Mouse (Mus musculus) frontal cortex, adult 2 months (tissue): ENCODE measurements around the gene Dnajc5. TPM values are rescaled to one million over a fixed set of nuclear protein-coding genes. Genes with fewer than 3 reads are reported as not detected.

Experiments used
- DNase-seq, 2 experiments: peaks; one replicate each; pipeline ENCODE4 v3.0.0; 2022; ENCODE audit warnings: low spot score in 1 of 2; ENCODE audit errors: extremely low spot score in 1 of 2
- polyA plus RNA-seq: library from polyadenylated mRNA; depleted of rRNA; stranded (reverse); fragments of >200 nt; gene quantifications from 2 replicates; pipeline ENCODE4 v1.2.3, GENCODE M21; 2012; rRNA removed

Gene Dnajc5
- polyA plus RNA-seq, 1 experiment: 171 TPM

- DNase-seq: no peak
These were observed 81.5 kb downstream of the Dnajc5 start for GRCm38 (mm10) chr2:181601751-181602145.

GRCm38 (mm10) chr2:181602367-181602766, 82.1 kb downstream of the Dnajc5 start:
- DNase-seq: no peak

Other genes starting within 250 kb of the Dnajc5 start
- 20.8 and 21.7 TPM in 2 replicates for gene Gmeb2, start 232.4 kb upstream of the Dnajc5 start, polyA plus RNA-seq
- gene Stmn3, start 206.0 kb upstream of the Dnajc5 start, polyA plus RNA-seq: 725 and 731 TPM in 2 replicates
- 71.9 and 77.1 TPM in 2 replicates for gene Rtel1, start 200.7 kb upstream of the Dnajc5 start, polyA plus RNA-seq
- gene Zgpat, start 155.6 kb upstream of the Dnajc5 start, polyA plus RNA-seq: 87.9 and 93.7 TPM in 2 replicates
- 75.8 and 76.8 TPM in 2 replicates for gene Arfrp1, start 155.1 kb upstream of the Dnajc5 start, polyA plus RNA-seq
- gene Lime1, start 140.4 kb upstream of the Dnajc5 start, polyA plus RNA-seq: 71.8 and 72.7 TPM in 2 replicates
- gene Zbtb46, start 61.1 kb upstream of the Dnajc5 start, polyA plus RNA-seq: 6.6 and 6.9 TPM in 2 replicates
- not detected in 2 replicates for gene Abhd16b, start 27.3 kb upstream of the Dnajc5 start, polyA plus RNA-seq
- 115 and 118 TPM in 2 replicates for gene Tpd52l2, start 23.3 kb upstream of the Dnajc5 start, polyA plus RNA-seq
- gene Uckl1, start 64.4 kb downstream of the Dnajc5 start, polyA plus RNA-seq: 125 and 149 TPM in 2 replicates
- gene Prpf6, start 71.4 kb downstream of the Dnajc5 start, polyA plus RNA-seq: 35.7 and 38.0 TPM in 2 replicates
- 76.7 and 101 TPM in 2 replicates for gene Zfp512b, start 72.3 kb downstream of the Dnajc5 start, polyA plus RNA-seq
- gene Samd10, start 78.7 kb downstream of the Dnajc5 start, polyA plus RNA-seq: 30.1 and 30.6 TPM in 2 replicates
- not detected in 2 replicates for gene Gm29797, start 136.5 kb downstream of the Dnajc5 start, polyA plus RNA-seq
- 20.4 and 22.5 TPM in 2 replicates for gene Sox18, start 151.2 kb downstream of the Dnajc5 start, polyA plus RNA-seq
- gene Tcea2, start 159.8 kb downstream of the Dnajc5 start, polyA plus RNA-seq: 155 and 160 TPM in 2 replicates
- gene Rgs19, start 173.5 kb downstream of the Dnajc5 start, polyA plus RNA-seq: 42.6 and 53.6 TPM in 2 replicates
- gene Lkaaear1, start 178.0 kb downstream of the Dnajc5 start, polyA plus RNA-seq: not detected in 2 replicates
- 26.4 and 34.4 TPM in 2 replicates for gene Oprl1, start 194.5 kb downstream of the Dnajc5 start, polyA plus RNA-seq
- gene Myt1, start 242.8 kb downstream of the Dnajc5 start, polyA plus RNA-seq: 15.6 and 16.9 TPM in 2 replicates